Mouse (Mus musculus) frontal cortex, adult (tissue): ENCODE measurements at regions not wholly inside any gene's neighbourhood (a gene's known extent, or its start where the extent isn't known, plus 50 kb on each side); places are given as distances from the start of the nearest gene placed in this dataset.

Experiments used
- ATAC-seq: cut with Nextera tagmentation; 2 replicates; pipeline ENCODE4 v1.9.2; 2017; ENCODE audit warnings: mild to moderate bottlenecking, moderate library complexity, mixed read lengths; ENCODE audit not compliant: low TSS enrichment

DNA sequence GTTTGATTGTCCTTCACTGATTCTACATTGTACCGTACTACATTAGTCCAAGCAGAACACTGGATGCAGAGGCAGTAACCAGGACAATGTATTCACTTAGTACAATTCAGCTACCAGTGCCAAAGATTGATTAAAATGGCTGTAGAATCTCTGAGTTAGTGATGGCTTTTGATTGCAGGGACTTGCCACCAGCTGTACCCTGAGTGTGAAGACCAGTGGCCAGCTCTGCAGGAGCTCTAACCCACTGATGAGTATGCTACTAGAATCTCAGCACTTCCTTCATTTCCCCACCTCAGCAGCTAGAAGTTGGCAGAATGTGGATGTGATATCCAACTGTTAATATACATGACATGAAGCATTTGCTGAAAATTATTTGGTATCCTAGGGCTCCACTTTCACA is 956.8 kb downstream of the Hace1 start:
- no peak for ATAC-seq

DNA sequence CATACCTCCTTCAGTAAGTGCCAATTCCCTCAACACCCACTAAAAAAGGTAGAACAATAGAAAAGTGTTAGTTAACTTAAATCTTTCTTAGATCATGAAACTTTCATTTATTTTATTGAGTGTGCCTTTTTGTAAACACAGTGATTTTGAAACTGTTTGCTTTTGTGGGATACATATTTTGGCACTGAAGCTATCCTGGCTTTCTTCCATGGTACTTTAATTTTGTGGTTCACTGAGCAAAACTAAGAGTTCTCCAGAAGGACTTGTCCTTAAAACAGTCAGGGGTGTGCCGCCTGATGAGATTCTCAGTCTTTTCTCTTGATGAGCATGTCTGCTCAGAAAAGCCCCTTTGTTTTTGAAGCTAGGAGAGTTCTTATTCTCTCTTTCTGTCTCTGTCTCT is 982.9 kb downstream of the Hace1 start:
- no peak for ATAC-seq

DNA sequence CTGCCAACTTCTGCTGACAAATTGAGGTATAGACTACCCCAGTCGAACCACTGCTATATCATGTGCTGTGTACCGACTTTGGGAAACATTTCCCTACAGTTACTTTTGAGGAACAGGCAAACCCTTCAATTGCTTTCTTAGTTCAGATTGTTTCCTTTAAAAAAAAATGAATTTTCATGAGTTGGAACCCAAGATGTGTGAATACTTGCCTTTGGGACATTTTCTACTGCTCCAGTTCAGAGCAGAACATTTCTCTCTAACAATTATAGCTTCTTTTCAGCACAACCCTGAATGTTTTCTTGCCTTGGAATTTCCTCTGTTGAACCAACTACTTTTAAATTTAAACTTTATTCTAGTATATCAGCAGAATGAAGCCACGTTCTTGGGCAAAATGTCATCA is 998.5 kb downstream of the Hace1 start:
- ATAC-seq, result peak; percentile 99
